Mouse (Mus musculus): ENCODE results near the gene Ddx23. TPM values are rescaled to one million over a fixed set of nuclear protein-coding genes. Genes with fewer than 3 reads are reported as not detected.

The Ddx23 gene
- polyA plus RNA-seq, 1 experiment from 2014 or later = 26.4 TPM

GRCm38 (mm10) chr15:98674994-98675545, 12.4 kb upstream of the Ddx23 start:
- no peak for DNase-seq (ENCODE audit: low spot score)

- DNase-seq (ENCODE audit: low spot score) = no peak
These were observed 11.7 kb upstream of the Ddx23 start for GRCm38 (mm10) chr15:98674284-98674993.

GRCm38 (mm10) chr15:98673732-98674131, 11.0 kb upstream of the Ddx23 start:
- no peak for DNase-seq (ENCODE audit: low spot score)

GRCm38 (mm10) chr15:98672592-98672991, 9.9 kb upstream of the Ddx23 start:
- no peak for DNase-seq (ENCODE audit: low spot score)

GRCm38 (mm10) chr15:98664042-98664907, 1.6 kb upstream of the Ddx23 start:
- peak; percentile 23 for DNase-seq (ENCODE audit: low spot score)

- peak; percentile 61 for DNase-seq (ENCODE audit: low spot score)
These were observed 512 bp downstream of the Ddx23 start for GRCm38 (mm10) chr15:98662198-98662566.

GRCm38 (mm10) chr15:98656982-98657751, 5.5 kb downstream of the Ddx23 start:
- no peak for DNase-seq (ENCODE audit: low spot score)

- DNase-seq (ENCODE audit: low spot score) = no peak
These were observed 10.5 kb downstream of the Ddx23 start for GRCm38 (mm10) chr15:98652174-98652573.

GRCm38 (mm10) chr15:98651431-98651830, 11.3 kb downstream of the Ddx23 start:
- DNase-seq (ENCODE audit: low spot score) = no peak

- DNase-seq (ENCODE audit: low spot score) = no peak
These were observed 14.6 kb downstream of the Ddx23 start for GRCm38 (mm10) chr15:98648071-98648470.

GRCm38 (mm10) chr15:98647308-98647707, 15.4 kb downstream of the Ddx23 start:
- DNase-seq (ENCODE audit: low spot score) = no peak

GRCm38 (mm10) chr15:98646737-98647136, 16.0 kb downstream of the Ddx23 start:
- no peak for DNase-seq (ENCODE audit: low spot score)

- no peak for DNase-seq (ENCODE audit: low spot score)
These were observed 17.4 kb downstream of the Ddx23 start for GRCm38 (mm10) chr15:98645057-98646026.

- DNase-seq (ENCODE audit: low spot score) = no peak
These were observed 18.3 kb downstream of the Ddx23 start for GRCm38 (mm10) chr15:98644406-98644805.

- no peak for DNase-seq (ENCODE audit: low spot score)
These were observed 22.5 kb downstream of the Ddx23 start for GRCm38 (mm10) chr15:98640157-98640556.

- no peak for DNase-seq (ENCODE audit: low spot score)
These were observed 25.5 kb downstream of the Ddx23 start for GRCm38 (mm10) chr15:98637155-98637554.

- DNase-seq (ENCODE audit: low spot score) = no peak
These were observed 26.2 kb downstream of the Ddx23 start for GRCm38 (mm10) chr15:98636517-98636916.

GRCm38 (mm10) chr15:98635291-98635841, 27.3 kb downstream of the Ddx23 start:
- DNase-seq (ENCODE audit: low spot score) = no peak

GRCm38 (mm10) chr15:98634541-98635081, 28.1 kb downstream of the Ddx23 start:
- peak; percentile 66 for DNase-seq (ENCODE audit: low spot score)
